Mouse (Mus musculus) liver, adult 2 months (tissue): ENCODE measurements at regions not wholly inside any gene's neighbourhood (a gene's known extent, or its start where the extent isn't known, plus 50 kb on each side); places are given as distances from the start of the nearest gene placed in this dataset.

Experiments used
- CTCF ChIP-seq: fragments of 200-500 bp; IDR thresholded peaks from 2 replicates; pipeline ENCODE4 v1.5.1; 2011; ENCODE audit warnings: low read depth, low read length, control low read depth
- POLR2A ChIP-seq: fragments of 200-500 bp; IDR thresholded peaks from 2 replicates; pipeline ENCODE4 v1.6.1; 2011; ENCODE audit warnings: low read length, control low read depth; ENCODE audit not compliant: insufficient read depth; ENCODE audit errors: extremely low read depth

- TF ChIP-seq CTCF (no peak), POLR2A (no peak)
Measured at GRCm38 (mm10) chr14:15087061-15087460, 283.8 kb downstream of the Nek10 start.
